Mouse (Mus musculus): ENCODE measurements around the gene Tle2. TPM values are rescaled to one million over a fixed set of nuclear protein-coding genes. Genes with fewer than 3 reads are reported as not detected.

The Tle2 gene
- polyA plus RNA-seq, 1 experiment from 2014 or later = 30.8 TPM

DNA sequence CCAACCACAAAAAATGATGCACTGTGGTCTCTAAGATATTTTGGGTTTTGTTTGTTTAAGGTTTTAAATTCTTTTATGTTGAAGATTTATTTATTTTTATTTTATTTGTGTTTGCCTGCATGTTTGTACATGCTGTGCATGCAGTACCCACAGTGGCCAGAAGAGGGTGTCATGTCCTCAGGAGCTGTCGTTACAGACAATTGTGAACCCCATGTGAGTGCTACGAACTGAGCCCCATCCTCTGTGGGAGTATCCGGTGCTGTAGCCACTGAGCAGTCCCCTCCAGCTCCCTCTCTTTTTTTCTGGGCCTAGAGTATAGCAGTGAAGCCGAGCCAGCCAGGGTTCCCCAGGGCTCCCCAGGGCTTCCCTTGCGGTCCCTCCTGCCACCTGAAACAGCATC, 21.1 kb upstream of the Tle2 start:
- Histone ChIP-seq H3K36me3 (ENCODE audit: insufficient read depth, low read length) (no peaks in the 10 kb centered on the region), H3K4me1 (replicated peaks; ENCODE audit: insufficient read depth, low read length) (no peaks in the 10 kb centered on the region), H3K4me2 (ENCODE audit: low read length) (no peak overlapping the region), H3K27me3 (ENCODE audit: insufficient read depth, low read length) (no peaks in the 10 kb centered on the region), H3K9ac (ENCODE audit: low read depth, low read length) (no peak overlapping the region), H3K9me3 (replicated peaks; ENCODE audit: low read length) (no peaks in the 10 kb centered on the region), H3K4me3 (replicated peaks; ENCODE audit: low read depth, low read length) (no peak overlapping the region), H3K27ac (no peak overlapping the region)
- ATAC-seq (replicated peaks; ENCODE audit: low FRiP score, low read depth) (no peak), DNase-seq (ENCODE audit: low spot score) (no peak)
- peak; percentile 61 for TF ChIP-seq CTCF (IDR thresholded peaks at IDR 0.05; ENCODE audit: low read depth)
- WGBS = 93% methylated on average over 5 of the region's 5 CpGs

GRCm38 (mm10) chr10:81553807-81554755, 20.3 kb upstream of the Tle2 start:
- Histone ChIP-seq H3K4me1 (replicated peaks; ENCODE audit: insufficient read depth, low read length) (no peaks in the 10 kb centered on the region), H3K9me3 (replicated peaks; ENCODE audit: low read length) (no peaks in the 10 kb centered on the region), H3K27ac (no peak overlapping the region), H3K27me3 (ENCODE audit: insufficient read depth, low read length) (no peaks in the 10 kb centered on the region), H3K36me3 (ENCODE audit: insufficient read depth, low read length) (no peaks in the 10 kb centered on the region), H3K4me2 (ENCODE audit: low read length) (no peak overlapping the region), H3K9ac (ENCODE audit: low read depth, low read length) (no peak overlapping the region), H3K4me3 (replicated peaks; ENCODE audit: low read depth, low read length) (no peak overlapping the region)
- ATAC-seq (replicated peaks; ENCODE audit: low FRiP score, low read depth) = no peak
- TF ChIP-seq CTCF (IDR thresholded peaks at IDR 0.05; ENCODE audit: low read depth) = no peak
- DNase-seq (ENCODE audit: low spot score) = no peak
- 74% methylated on average over 6 of the region's 6 CpGs for WGBS

DNA sequence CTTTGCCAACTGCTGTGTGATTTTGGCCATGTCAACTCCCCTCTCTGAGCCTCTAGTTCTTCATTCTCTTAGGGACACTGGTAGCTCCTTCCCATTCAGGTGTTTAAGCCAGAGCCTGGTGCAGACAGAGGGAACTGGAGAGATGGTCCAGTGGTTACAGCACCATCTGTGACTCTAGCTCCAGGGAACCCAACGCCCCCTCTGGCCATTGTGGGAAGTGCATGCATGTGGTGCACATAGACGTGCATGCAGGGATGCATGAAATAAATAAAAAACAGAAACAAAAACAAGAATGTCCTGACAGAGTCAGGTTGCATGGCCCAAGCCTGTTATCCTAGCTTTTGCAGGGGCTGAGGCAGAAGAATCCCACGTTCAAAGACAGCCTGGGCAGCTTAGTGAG, 18.1 kb upstream of the Tle2 start:
- H3K4me3 ChIP-seq (replicated peaks; ENCODE audit: low read depth, low read length) = no peak overlapping the region
- 0 out of 2 replicates have a peak, but pooled peaks cover 4% of the 10 kb centered on the region for H3K4me1 ChIP-seq (replicated peaks; ENCODE audit: insufficient read depth, low read length)
- no peaks in the 10 kb centered on the region for H3K36me3 ChIP-seq (ENCODE audit: insufficient read depth, low read length)
- no peaks in the 10 kb centered on the region for H3K27me3 ChIP-seq (ENCODE audit: insufficient read depth, low read length)
- H3K9ac ChIP-seq (ENCODE audit: low read depth, low read length) = no peak overlapping the region
- H3K9me3 ChIP-seq (replicated peaks; ENCODE audit: low read length) = no peaks in the 10 kb centered on the region
- no peak overlapping the region for H3K4me2 ChIP-seq (ENCODE audit: low read length)
- ATAC-seq (replicated peaks; ENCODE audit: low FRiP score, low read depth) (no peak), DNase-seq (ENCODE audit: low spot score) (no peak)
- WGBS = 65% methylated on average over 3 of the region's 3 CpGs
- H3K27ac ChIP-seq = no peak overlapping the region
- TF ChIP-seq CTCF (IDR thresholded peaks at IDR 0.05; ENCODE audit: low read depth) = peak; percentile 49

DNA sequence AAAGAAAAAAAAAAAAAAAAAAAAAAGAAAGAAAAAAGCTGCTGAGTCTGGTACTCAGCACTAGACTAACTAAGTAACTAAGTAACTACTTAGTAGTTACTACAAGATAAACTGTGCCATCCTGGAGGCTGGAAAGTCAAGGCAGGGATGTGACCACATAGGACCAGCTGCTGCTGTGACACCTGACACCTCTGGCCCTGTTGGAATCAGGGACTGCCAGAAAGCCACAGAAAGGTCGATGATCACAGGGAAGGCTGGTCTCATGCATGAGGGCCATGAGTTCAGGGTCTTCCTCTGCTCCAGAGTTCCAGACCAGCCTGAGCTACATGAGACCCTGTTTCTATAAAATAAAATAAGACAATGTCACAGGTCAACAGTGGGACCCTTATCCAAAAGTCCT, 16.9 kb upstream of the Tle2 start:
- Histone ChIP-seq H3K27ac (no peak overlapping the region), H3K4me3 (replicated peaks; ENCODE audit: low read depth, low read length) (no peak overlapping the region), H3K4me1 (replicated peaks; ENCODE audit: insufficient read depth, low read length) (0 out of 2 replicates have a peak, but pooled peaks cover 8% of the 10 kb centered on the region), H3K36me3 (ENCODE audit: insufficient read depth, low read length) (0 out of 2 replicates have a peak, but pooled peaks cover 3% of the 10 kb centered on the region), H3K27me3 (ENCODE audit: insufficient read depth, low read length) (no peaks in the 10 kb centered on the region), H3K4me2 (ENCODE audit: low read length) (no peak overlapping the region), H3K9ac (ENCODE audit: low read depth, low read length) (no peak overlapping the region), H3K9me3 (replicated peaks; ENCODE audit: low read length) (no peaks in the 10 kb centered on the region)
- ATAC-seq (replicated peaks; ENCODE audit: low FRiP score, low read depth) (no peak), DNase-seq (ENCODE audit: low spot score) (no peak)
- no peak for TF ChIP-seq CTCF (IDR thresholded peaks at IDR 0.05; ENCODE audit: low read depth)
- WGBS = 19% methylated on average over 1 of the region's 1 CpGs

DNA sequence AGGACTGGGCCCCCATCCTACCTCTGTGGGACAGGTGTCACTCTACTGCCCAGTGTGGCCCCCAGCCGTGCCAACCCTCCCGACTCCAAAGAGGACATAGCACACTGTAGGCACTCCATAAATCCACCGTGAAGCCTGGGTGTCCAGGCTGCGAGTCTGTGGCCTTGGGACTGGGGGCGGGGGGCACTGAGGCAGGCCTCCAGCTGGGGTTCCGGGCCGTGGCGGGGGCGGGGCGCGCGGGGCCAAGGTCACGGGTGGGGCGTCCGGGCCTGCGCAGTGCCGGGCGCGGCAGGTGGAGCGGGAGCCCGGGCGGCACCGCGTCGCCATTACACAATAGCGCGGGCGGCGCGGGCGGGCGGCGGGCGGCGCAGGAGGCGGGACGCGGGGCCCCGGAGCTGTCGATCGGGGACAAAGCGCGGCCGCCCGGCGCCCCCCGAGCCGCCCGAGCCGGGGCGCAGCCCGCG, 15.2 kb upstream of the Tle2 start, which contains the start of gene Aes:
Gene Aes, plus strand, starts transcription at position 326 of the 464 bp plus-strand sequence.
- DNase-seq (ENCODE audit: low spot score) = peak; percentile 40
- Histone ChIP-seq H3K9me3 (replicated peaks; ENCODE audit: low read length) (no peaks in the 10 kb centered on the region), H3K4me2 (ENCODE audit: low read length) (peak within 1 kb of the TSS; percentile 82), H3K36me3 (ENCODE audit: insufficient read depth, low read length) (0 out of 2 replicates have a peak, but pooled peaks cover 4% of the 10 kb centered on the region), H3K9ac (ENCODE audit: low read depth, low read length) (peak within 1 kb of the TSS; percentile 99), H3K27me3 (ENCODE audit: insufficient read depth, low read length) (no peaks in the 10 kb centered on the region), H3K4me3 (replicated peaks; ENCODE audit: low read depth, low read length) (peak within 1 kb of the TSS; percentile 89), H3K27ac (peak within 1 kb of the TSS; percentile 96), H3K4me1 (replicated peaks; ENCODE audit: insufficient read depth, low read length) (peaks cover 20% of the 10 kb centered on the region)
- no peak for TF ChIP-seq CTCF (IDR thresholded peaks at IDR 0.05; ENCODE audit: low read depth)
- WGBS = 2% methylated on average over 22 of the region's 53 CpGs
- ATAC-seq (replicated peaks; ENCODE audit: low FRiP score, low read depth) = peak; percentile 29; the same call in 1 of the 2 replicates

DNA sequence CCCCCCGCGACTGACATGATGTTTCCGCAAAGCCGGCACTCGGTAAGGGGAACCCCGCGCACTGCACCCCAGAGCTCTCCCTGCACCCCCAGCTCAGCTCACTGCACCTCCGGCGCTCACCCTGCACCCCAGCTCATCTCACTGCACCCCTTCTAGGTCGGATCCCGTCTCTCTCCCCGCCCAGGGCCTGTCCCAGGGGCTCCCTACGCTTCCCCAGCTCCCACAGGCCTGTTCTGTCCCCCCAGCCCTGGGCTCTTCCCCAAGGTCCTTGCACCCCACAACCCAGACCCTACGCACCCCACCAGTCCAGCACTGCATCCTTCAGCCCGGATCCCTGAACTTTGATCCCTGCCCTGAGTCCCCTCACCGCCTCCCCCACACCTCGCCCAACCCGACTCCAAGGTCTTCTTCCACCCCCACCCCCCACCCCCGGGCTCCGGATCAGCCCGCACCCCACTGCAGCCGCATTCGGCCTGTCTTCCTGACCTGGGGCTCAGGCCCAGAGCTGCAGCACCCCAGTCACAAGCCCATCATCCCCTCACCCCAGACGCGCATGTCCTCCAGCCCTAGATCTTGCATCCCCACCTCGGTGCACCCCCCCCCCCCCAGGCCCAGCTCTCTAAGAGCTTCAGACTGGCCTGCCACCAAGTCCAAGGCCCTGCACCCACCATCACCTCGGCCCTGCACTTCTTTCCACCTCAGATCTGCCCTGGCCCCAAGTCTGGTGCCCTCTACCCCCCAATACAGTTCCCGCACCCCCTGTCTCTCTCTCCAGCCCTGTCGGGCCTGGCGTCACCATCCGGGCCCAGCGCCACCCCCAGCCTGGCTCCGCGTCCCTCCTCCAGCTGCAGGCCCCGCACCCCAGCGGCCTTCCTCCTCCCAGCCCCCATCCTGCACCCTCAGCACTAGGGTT, 14.5 kb upstream of the Tle2 start:
- peaks cover 23% of the 10 kb centered on the region for H3K4me1 ChIP-seq (replicated peaks; ENCODE audit: insufficient read depth, low read length)

More for the DNA sequence above, 14.5 kb upstream of the Tle2 start:
- H3K27me3 ChIP-seq (ENCODE audit: insufficient read depth, low read length) = no peaks in the 10 kb centered on the region
- H3K9me3 ChIP-seq (replicated peaks; ENCODE audit: low read length) = no peaks in the 10 kb centered on the region
- peak overlapping the region; percentile 82 for H3K4me2 ChIP-seq (ENCODE audit: low read length)
- H3K4me3 ChIP-seq (replicated peaks; ENCODE audit: low read depth, low read length) = peak overlapping the region; percentile 89
- H3K36me3 ChIP-seq (ENCODE audit: insufficient read depth, low read length) = peaks cover 4% of the 10 kb centered on the region; the same call in 1 of the 2 replicates
- ATAC-seq (replicated peaks; ENCODE audit: low FRiP score, low read depth) (peak; percentile 26), DNase-seq (ENCODE audit: low spot score) (peak; percentile 47)
- under 1% methylated on average over 31 of the region's 36 CpGs for WGBS
- peak overlapping the region; percentile 96 for H3K27ac ChIP-seq
- H3K9ac ChIP-seq (ENCODE audit: low read depth, low read length) = peak overlapping the region; percentile 99
- TF ChIP-seq CTCF (IDR thresholded peaks at IDR 0.05; ENCODE audit: low read depth) = no peak
